Mouse (Mus musculus): ENCODE results near the gene Rbp3. TPM values are rescaled to one million over a fixed set of nuclear protein-coding genes. Genes with fewer than 3 reads are reported as not detected.

The Rbp3 gene
- not detected in 2 replicates for polyA plus RNA-seq (2012; rRNA removed)

DNA sequence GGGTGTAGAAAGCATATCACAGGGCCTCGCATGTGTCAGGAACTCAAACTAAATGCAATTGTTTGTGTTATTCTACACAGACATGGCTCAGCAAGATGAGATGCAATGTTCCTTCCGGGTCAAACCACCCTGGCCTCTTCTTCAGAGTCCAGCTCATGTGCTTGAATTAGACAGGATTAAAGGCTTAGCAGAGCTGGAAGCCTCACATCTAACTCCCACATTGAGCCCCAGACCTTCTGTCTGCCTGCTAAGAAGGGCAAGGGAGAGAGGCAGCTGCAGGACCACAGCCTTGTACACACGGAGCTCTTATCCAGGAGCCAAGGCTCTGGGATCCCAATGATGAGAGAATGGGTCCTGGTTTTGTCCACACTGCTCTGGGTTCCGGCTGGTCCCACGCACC is at the start of gene Rbp3:
Gene Rbp3, plus strand, starts transcription at position 243 of the 400 bp plus-strand sequence.

GRCm38 (mm10) chr14:33923168-33924070 is 30.4 kb upstream of the Rbp3 start, which contains the start of gene Gdf10:
Gene Gdf10 (plus strand): TSS chr14:33923587.

DNA sequence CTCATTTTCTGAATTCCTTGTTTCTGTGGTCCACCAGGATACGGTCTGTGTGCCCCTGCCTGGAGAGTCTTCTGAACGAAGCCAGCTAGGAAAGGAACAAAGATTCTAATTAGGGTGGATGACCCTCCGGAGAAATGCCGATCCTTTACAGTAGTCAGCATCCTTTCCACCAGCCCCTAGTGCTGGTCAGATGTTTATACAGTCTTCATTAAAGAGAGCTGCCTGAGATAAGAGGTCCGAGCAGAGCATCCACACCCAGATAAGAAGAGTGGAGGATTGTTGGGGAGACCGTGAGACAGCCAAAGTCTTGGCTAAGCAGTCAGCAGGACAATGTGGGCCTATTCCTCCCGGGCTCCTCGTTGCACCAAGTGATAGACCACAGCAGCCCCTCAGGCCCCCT is 13.1 kb upstream of the Rbp3 start, which contains the start of gene Gdf2:
Gene Gdf2, plus strand, starts transcription at position 301 of the 400 bp plus-strand sequence.

DNA sequence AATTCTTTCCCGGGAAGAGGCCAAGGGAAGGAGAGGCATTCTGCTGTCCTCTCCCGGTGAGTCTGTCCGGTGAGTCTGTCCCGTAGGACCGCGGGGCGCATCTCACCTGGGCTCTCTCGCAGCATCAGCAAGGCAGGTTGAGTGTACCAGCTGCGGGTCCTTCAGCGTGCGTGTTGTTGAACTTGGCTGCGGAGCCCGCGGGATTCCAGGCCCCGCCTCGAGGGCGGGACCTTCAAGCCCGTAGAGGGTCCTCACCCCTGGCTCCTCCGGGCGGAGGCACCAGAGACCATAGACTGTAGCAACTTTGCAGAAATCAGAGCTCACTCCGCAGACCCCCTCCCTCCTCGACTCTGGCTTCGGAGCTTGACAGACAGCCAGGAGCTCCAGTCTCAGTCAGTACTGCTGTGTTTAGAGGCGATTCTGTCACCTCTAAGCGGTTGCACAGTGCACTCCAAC is 24.8 kb downstream of the Rbp3 start, which contains the start of gene Zfp488:
Gene Zfp488, minus strand, starts transcription at position 161 of the 456 bp plus-strand sequence.

Other genes starting within 250 kb of the Rbp3 start
- 11.3 and 11.7 TPM in 2 replicates for gene Gdf10, start 30.4 kb upstream of the Rbp3 start, polyA plus RNA-seq (2012; rRNA removed)
- not detected in 2 replicates for gene Gdf2, start 13.0 kb upstream of the Rbp3 start, polyA plus RNA-seq (2012; rRNA removed)
- gene Zfp488, start 24.8 kb downstream of the Rbp3 start, polyA plus RNA-seq (2012; rRNA removed): 0.06 and 0.07 TPM in 2 replicates
- gene Gm30083, start 61.2 kb downstream of the Rbp3 start, polyA plus RNA-seq (2012; rRNA removed): 0.07 and 0.16 TPM in 2 replicates
- not detected in 2 replicates for gene Gm5460, start 62.8 kb downstream of the Rbp3 start, polyA plus RNA-seq (2012; rRNA removed)
- gene Antxrl, start 98.7 kb downstream of the Rbp3 start, polyA plus RNA-seq (2012; rRNA removed): not detected in 2 replicates
- 13.3 and 18.1 TPM in 2 replicates for gene Anxa8, start 132.0 kb downstream of the Rbp3 start, polyA plus RNA-seq (2012; rRNA removed)
- gene A630023A22Rik, start 148.8 kb downstream of the Rbp3 start, polyA plus RNA-seq (2012; rRNA removed): 1.6 and 2.0 TPM in 2 replicates
- 5.6 and 8.7 TPM in 2 replicates for gene Npy4r, start 198.5 kb downstream of the Rbp3 start, polyA plus RNA-seq (2012; rRNA removed)
- gene Gprin2, start 247.7 kb downstream of the Rbp3 start, polyA plus RNA-seq (2012; rRNA removed): 0.09 and 0.28 TPM in 2 replicates